Mouse (Mus musculus): Measurements from ENCODE around the gene Nom1. TPM values are rescaled to one million over a fixed set of nuclear protein-coding genes. Genes with fewer than 3 reads are reported as not detected.
"Not testable (repeated sequence)": the region's sequence is repeated elsewhere in the genome, so short reads cannot be mapped to it uniquely, and the experiment has no call there.

Gene Nom1
- total RNA-seq (2021) (10 to 100 TPM; 25.9 to 34.9 TPM), polyA plus RNA-seq (2012; rRNA removed) (2.7 and 2.8 TPM in 2 replicates)
- long read RNA-seq, full-length matches to known transcripts: 42 of 56 reads
- long read RNA-seq, partial matches to known transcripts: 7 of 56 reads
- long read RNA-seq, other reads (novel, unspliced or antisense): 7 of 56 reads

GRCm38 (mm10) chr5:29434228-29434871 is at the start of gene Nom1:
Gene Nom1, plus strand, starts transcription at chr5:29434664.
- DNase-seq: peak; percentile 93

GRCm38 (mm10) chr5:29387591-29387990 is 46.9 kb upstream of the Nom1 start:
- no peak for DNase-seq

- DNase-seq: peak; percentile 32
Measured at GRCm38 (mm10) chr5:29388181-29388943, 46.1 kb upstream of the Nom1 start.

- peak; percentile 89 for DNase-seq
Measured at GRCm38 (mm10) chr5:29388944-29389765, 45.3 kb upstream of the Nom1 start.

- DNase-seq: peak; percentile 82
Measured at GRCm38 (mm10) chr5:29398427-29398826, 36.0 kb upstream of the Nom1 start.

GRCm38 (mm10) chr5:29410854-29411253 is 23.6 kb upstream of the Nom1 start:
- no peak for DNase-seq

- no peak for DNase-seq
Measured at GRCm38 (mm10) chr5:29413041-29413440, 21.4 kb upstream of the Nom1 start.

GRCm38 (mm10) chr5:29423330-29423729 is 11.1 kb upstream of the Nom1 start:
- not testable (repeated sequence) for DNase-seq

GRCm38 (mm10) chr5:29434872-29435358 is 451 bp downstream of the Nom1 start:
- peak; percentile 80 for DNase-seq

GRCm38 (mm10) chr5:29435491-29435890 is 1.0 kb downstream of the Nom1 start:
- no peak for DNase-seq

- not testable (repeated sequence) for DNase-seq
Measured at GRCm38 (mm10) chr5:29436728-29437127, 2.3 kb downstream of the Nom1 start.

- DNase-seq: no peak
Measured at GRCm38 (mm10) chr5:29445275-29445674, 10.8 kb downstream of the Nom1 start.

GRCm38 (mm10) chr5:29452352-29452751 is 17.9 kb downstream of the Nom1 start:
- no peak for DNase-seq

- DNase-seq: no peak
Measured at GRCm38 (mm10) chr5:29456895-29457656, 22.6 kb downstream of the Nom1 start.

GRCm38 (mm10) chr5:29462943-29463686 is 28.7 kb downstream of the Nom1 start:
- no peak for DNase-seq

- no peak for DNase-seq
Measured at GRCm38 (mm10) chr5:29467489-29468350, 33.3 kb downstream of the Nom1 start.

- no peak for DNase-seq
Measured at GRCm38 (mm10) chr5:29468351-29469065, 34.0 kb downstream of the Nom1 start.

- no peak for DNase-seq
Measured at GRCm38 (mm10) chr5:29469501-29469900, 35.0 kb downstream of the Nom1 start.

- no peak for DNase-seq
Measured at GRCm38 (mm10) chr5:29470271-29470670, 35.8 kb downstream of the Nom1 start.

Measured in adrenal gland, adult 2 months (tissue).